Mouse (Mus musculus): ENCODE data around the gene Clec2d. TPM values are rescaled to one million over a fixed set of nuclear protein-coding genes. Genes with fewer than 3 reads are reported as not detected.
"Not testable (repeated sequence)": the region's sequence is repeated elsewhere in the genome, so short reads cannot be mapped to it uniquely, and the experiment has no call there.

Gene Clec2d
- polyA plus RNA-seq, 1 experiment from 2014 or later, result 1.1 TPM

DNA sequence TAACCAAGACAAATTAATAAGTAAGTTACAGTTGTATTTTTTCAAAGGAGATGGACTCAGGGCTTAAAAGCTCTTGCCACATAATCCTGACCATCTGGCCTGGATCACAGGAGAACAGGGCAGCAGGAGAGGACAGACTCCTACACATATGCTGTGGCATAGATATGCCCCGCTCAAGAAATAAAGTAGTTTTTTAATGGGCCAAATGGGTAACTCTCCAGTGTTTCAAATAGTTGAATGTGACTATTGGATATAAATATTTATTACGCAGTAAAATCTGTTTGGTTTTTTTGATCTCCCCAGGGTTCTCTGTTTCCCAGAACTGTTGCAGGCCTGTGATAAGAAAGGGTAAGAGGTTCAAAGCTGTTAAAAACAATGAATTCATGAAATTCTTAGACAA lies 1.1 kb upstream of the Clec2d start:
- Histone ChIP-seq H3K9ac (ENCODE audit: low read depth, low read length) (no peak overlapping the region), H3K27me3 (replicated peaks; ENCODE audit: control insufficient read depth, insufficient read depth, low read length) (no peaks in the 10 kb centered on the region), H3K4me1 (replicated peaks; ENCODE audit: control insufficient read depth, insufficient read depth, low read length) (peaks cover 7% of the 10 kb centered on the region; the same call in 1 of the 2 replicates), H3K4me2 (replicated peaks; ENCODE audit: low read depth) (no peak overlapping the region), H3K9me3 (ENCODE audit: control insufficient read depth) (no peaks in the 10 kb centered on the region), H3K4me3 (ENCODE audit: low read depth, low read length) (no peak overlapping the region), H3K27ac (ENCODE audit: low read depth, low read length) (no peak overlapping the region), H3K36me3 (ENCODE audit: control insufficient read depth, insufficient read depth) (peaks cover 7% of the 10 kb centered on the region)
- 77% methylated on average over 2 of the region's 2 CpGs for WGBS
- ATAC-seq, result no peak
- no peak for TF ChIP-seq CTCF (IDR thresholded peaks at IDR 0.05; ENCODE audit: low read depth)

DNA sequence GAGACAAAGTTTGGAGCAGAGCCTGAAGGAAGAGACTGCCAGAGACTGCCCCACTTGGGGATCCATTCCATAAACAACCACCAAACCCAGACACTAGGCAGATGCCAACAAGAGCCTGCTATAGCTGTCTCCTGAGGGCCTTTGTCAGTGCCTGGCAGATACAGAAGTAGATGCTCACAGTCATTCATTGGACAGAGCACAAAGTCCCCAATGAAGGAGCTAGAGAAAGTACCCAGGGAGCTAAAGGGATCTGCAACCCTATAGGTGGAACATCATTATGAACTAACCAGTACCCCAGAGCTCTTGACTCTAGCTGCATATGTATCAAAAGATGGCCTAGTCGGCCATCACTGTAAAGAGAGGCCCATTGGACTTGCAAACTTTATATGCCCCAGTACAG lies 584 bp upstream of the Clec2d start:
- not testable (repeated sequence) for H3K27me3 ChIP-seq (replicated peaks; ENCODE audit: control insufficient read depth, insufficient read depth, low read length); H3K4me2 ChIP-seq (replicated peaks; ENCODE audit: low read depth); H3K9me3 ChIP-seq (ENCODE audit: control insufficient read depth); H3K4me3 ChIP-seq (ENCODE audit: low read depth, low read length); H3K4me1 ChIP-seq (replicated peaks; ENCODE audit: control insufficient read depth, insufficient read depth, low read length); H3K27ac ChIP-seq (ENCODE audit: low read depth, low read length); H3K9ac ChIP-seq (ENCODE audit: low read depth, low read length); ATAC-seq
- 67% methylated on average over 1 of the region's 1 CpGs for WGBS
- H3K36me3 ChIP-seq (ENCODE audit: control insufficient read depth, insufficient read depth), result peaks cover 13% of the 10 kb centered on the region

DNA sequence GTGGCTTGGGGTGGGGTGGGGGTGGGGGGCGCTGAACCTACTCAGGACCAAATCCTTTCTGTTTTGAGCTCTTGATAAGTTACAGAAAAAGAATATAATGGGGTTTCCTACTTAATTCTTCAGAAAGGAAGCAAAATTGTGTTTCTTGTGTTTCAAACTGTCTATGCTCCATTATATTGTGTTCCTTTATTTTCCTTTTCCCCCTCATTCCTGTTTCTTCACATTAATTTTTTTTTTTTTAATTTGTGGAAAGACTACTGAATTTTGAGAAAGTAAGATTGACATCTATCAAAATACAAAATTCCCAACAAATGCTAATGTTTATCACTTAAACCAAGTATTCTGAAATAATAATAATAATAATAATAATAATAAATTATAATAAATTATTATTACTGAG lies 834 bp downstream of the Clec2d start:
- no peak for ATAC-seq
- peak overlapping the region; percentile 67 for H3K4me3 ChIP-seq (ENCODE audit: low read depth, low read length)

DNA sequence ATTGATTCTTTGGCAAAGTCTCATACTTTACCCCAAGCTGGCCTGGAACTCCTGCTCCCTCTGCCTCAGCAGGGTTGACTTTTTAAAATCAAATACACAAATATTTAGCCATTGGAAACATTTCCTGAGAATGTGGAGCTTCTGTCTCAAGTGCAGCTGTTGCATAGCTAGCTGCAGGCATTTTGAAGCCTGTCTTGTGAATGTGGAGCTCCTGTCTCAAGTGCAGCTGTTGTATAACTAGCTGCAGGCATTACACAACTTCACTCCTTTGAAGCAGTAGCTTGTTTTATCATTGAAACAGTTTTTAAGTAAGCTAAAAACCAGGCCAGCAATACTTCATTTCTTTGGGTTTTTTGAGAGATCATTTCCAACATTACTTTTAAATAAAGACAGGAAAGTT lies 1.3 kb downstream of the Clec2d start:
- Histone ChIP-seq H3K9ac (ENCODE audit: low read depth, low read length) (peak overlapping the region; percentile 65), H3K27ac (ENCODE audit: low read depth, low read length) (peak overlapping the region; percentile 57; the same call in 1 of the 2 replicates), H3K9me3 (ENCODE audit: control insufficient read depth) (no peaks in the 10 kb centered on the region), H3K27me3 (replicated peaks; ENCODE audit: control insufficient read depth, insufficient read depth, low read length) (no peaks in the 10 kb centered on the region), H3K4me1 (replicated peaks; ENCODE audit: control insufficient read depth, insufficient read depth, low read length) (peaks cover 4% of the 10 kb centered on the region; the same call in 1 of the 2 replicates), H3K36me3 (ENCODE audit: control insufficient read depth, insufficient read depth) (peaks cover 31% of the 10 kb centered on the region), H3K4me2 (replicated peaks; ENCODE audit: low read depth) (peak overlapping the region; percentile 70), H3K4me3 (ENCODE audit: low read depth, low read length) (peak overlapping the region; percentile 67)
- ATAC-seq, result no peak
- TF ChIP-seq CTCF (IDR thresholded peaks at IDR 0.05; ENCODE audit: low read depth), result no peak

More for the DNA sequence above, 834 bp downstream of the Clec2d start:
- Histone ChIP-seq H3K27ac (ENCODE audit: low read depth, low read length) (peak overlapping the region; percentile 95), H3K36me3 (ENCODE audit: control insufficient read depth, insufficient read depth) (peaks cover 27% of the 10 kb centered on the region), H3K4me1 (replicated peaks; ENCODE audit: control insufficient read depth, insufficient read depth, low read length) (peaks cover 4% of the 10 kb centered on the region; the same call in 1 of the 2 replicates), H3K27me3 (replicated peaks; ENCODE audit: control insufficient read depth, insufficient read depth, low read length) (no peaks in the 10 kb centered on the region), H3K4me2 (replicated peaks; ENCODE audit: low read depth) (peak overlapping the region; percentile 70), H3K9me3 (ENCODE audit: control insufficient read depth) (no peaks in the 10 kb centered on the region), H3K9ac (ENCODE audit: low read depth, low read length) (peak overlapping the region; percentile 72)
- TF ChIP-seq CTCF (IDR thresholded peaks at IDR 0.05; ENCODE audit: low read depth), result no peak
- WGBS, result 7% methylated on average over 1 of the region's 1 CpGs

DNA sequence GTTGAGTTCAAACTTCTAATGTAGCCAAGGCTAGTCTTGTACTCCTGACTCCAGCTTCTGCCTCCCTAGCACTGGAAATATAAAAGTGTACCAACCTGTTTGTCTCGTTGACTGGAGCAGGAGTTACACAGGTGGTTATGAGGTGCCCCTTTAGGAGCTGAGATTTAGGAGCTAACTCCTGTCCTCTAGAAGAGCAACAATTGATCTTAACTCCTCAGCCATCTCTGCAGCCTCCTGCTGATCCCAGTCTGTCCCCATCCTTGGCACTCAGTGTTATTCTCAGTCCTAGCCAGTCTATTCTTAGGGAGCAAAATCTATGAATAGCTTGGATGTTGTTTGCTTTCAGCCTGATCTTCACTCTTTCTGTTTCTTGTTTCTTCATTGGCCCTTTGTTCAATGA lies 2.1 kb downstream of the Clec2d start:
- H3K4me2 ChIP-seq (replicated peaks; ENCODE audit: low read depth), result peak overlapping the region; percentile 70
- peak overlapping the region; percentile 42 for H3K4me3 ChIP-seq (ENCODE audit: low read depth, low read length)
- H3K9me3 ChIP-seq (ENCODE audit: control insufficient read depth), result no peaks in the 10 kb centered on the region
- peak overlapping the region; percentile 55 for H3K27ac ChIP-seq (ENCODE audit: low read depth, low read length)
- peaks cover 4% of the 10 kb centered on the region; the same call in 1 of the 2 replicates for H3K4me1 ChIP-seq (replicated peaks; ENCODE audit: control insufficient read depth, insufficient read depth, low read length)
- WGBS, result 27% methylated on average over 1 of the region's 1 CpGs
- H3K27me3 ChIP-seq (replicated peaks; ENCODE audit: control insufficient read depth, insufficient read depth, low read length), result no peaks in the 10 kb centered on the region
- no peak for TF ChIP-seq CTCF (IDR thresholded peaks at IDR 0.05; ENCODE audit: low read depth)
- H3K9ac ChIP-seq (ENCODE audit: low read depth, low read length), result peak overlapping the region; percentile 54; the same call in 1 of the 2 replicates
- ATAC-seq, result no peak
- peaks cover 34% of the 10 kb centered on the region for H3K36me3 ChIP-seq (ENCODE audit: control insufficient read depth, insufficient read depth)

DNA sequence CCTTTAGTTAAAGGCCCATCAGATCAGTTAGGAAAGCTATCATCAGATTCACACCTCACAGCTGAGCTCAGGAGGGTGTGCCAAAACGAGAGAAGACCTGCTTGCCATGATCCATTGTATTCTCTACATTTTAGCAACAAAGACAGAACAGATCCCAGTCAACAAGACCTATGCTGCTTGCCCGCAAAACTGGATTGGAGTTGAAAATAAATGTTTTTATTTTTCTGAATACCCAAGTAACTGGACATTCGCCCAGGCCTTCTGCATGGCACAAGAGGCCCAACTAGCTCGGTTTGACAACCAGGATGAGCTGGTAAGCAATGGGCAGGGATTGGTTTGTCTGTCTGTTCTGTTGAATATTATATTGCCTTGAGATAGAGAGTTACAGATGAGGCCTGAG lies 3.6 kb downstream of the Clec2d start:
- 79% methylated on average over 4 of the region's 4 CpGs for WGBS
- H3K4me3 ChIP-seq (ENCODE audit: low read depth, low read length); H3K9ac ChIP-seq (ENCODE audit: low read depth, low read length); H3K27me3 ChIP-seq (replicated peaks; ENCODE audit: control insufficient read depth, insufficient read depth, low read length); ATAC-seq; H3K4me1 ChIP-seq (replicated peaks; ENCODE audit: control insufficient read depth, insufficient read depth, low read length); H3K9me3 ChIP-seq (ENCODE audit: control insufficient read depth); H3K27ac ChIP-seq (ENCODE audit: low read depth, low read length): not testable (repeated sequence)
- Histone ChIP-seq H3K36me3 (ENCODE audit: control insufficient read depth, insufficient read depth) (peaks cover 34% of the 10 kb centered on the region), H3K4me2 (replicated peaks; ENCODE audit: low read depth) (peak overlapping the region; percentile 70)

DNA sequence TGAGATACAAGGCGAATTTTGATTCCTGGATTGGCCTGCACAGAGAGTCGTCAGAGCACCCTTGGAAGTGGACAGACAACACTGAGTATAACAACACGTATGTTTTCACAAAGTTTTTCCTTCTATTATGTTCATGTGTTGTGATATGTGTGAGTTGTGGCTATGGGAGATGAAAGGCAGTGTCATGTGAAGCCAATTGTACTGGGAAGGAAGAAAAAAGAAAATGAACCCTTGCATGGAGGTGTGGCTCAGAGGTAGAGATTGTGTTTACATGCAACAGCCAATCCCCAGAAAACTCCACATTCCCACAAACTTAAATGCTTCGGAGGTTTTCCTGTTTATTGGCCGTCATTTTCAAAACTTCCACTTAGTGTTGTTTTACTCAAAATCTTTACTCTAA lies 4.4 kb downstream of the Clec2d start:
- H3K9me3 ChIP-seq (ENCODE audit: control insufficient read depth), result no peaks in the 10 kb centered on the region
- H3K4me1 ChIP-seq (replicated peaks; ENCODE audit: control insufficient read depth, insufficient read depth, low read length), result peaks cover 4% of the 10 kb centered on the region; the same call in 1 of the 2 replicates
- H3K4me2 ChIP-seq (replicated peaks; ENCODE audit: low read depth), result peak overlapping the region; percentile 70
- ATAC-seq, result no peak
- H3K4me3 ChIP-seq (ENCODE audit: low read depth, low read length), result no peak overlapping the region
- TF ChIP-seq CTCF (IDR thresholded peaks at IDR 0.05; ENCODE audit: low read depth), result no peak
- H3K9ac ChIP-seq (ENCODE audit: low read depth, low read length), result no peak overlapping the region
- 64% methylated on average over 5 of the region's 5 CpGs for WGBS
- no peak overlapping the region for H3K27ac ChIP-seq (ENCODE audit: low read depth, low read length)
- peaks cover 34% of the 10 kb centered on the region for H3K36me3 ChIP-seq (ENCODE audit: control insufficient read depth, insufficient read depth)
- no peaks in the 10 kb centered on the region for H3K27me3 ChIP-seq (replicated peaks; ENCODE audit: control insufficient read depth, insufficient read depth, low read length)
